Mouse (Mus musculus) liver, embryonic 14.5 days (tissue): ENCODE measurements around the gene She.

ENCODE experiments used
- CTCF ChIP-seq: IDR thresholded peaks from 2 replicates; pipeline ENCODE4 v1.5.1; 2016; ENCODE audit warnings: antibody characterized with exemption, low read depth, control low read depth
- EP300 ChIP-seq: IDR thresholded peaks from 2 replicates; pipeline ENCODE4 v1.6.1; 2016; ENCODE audit warnings: antibody characterized with exemption, low read depth

DNA sequence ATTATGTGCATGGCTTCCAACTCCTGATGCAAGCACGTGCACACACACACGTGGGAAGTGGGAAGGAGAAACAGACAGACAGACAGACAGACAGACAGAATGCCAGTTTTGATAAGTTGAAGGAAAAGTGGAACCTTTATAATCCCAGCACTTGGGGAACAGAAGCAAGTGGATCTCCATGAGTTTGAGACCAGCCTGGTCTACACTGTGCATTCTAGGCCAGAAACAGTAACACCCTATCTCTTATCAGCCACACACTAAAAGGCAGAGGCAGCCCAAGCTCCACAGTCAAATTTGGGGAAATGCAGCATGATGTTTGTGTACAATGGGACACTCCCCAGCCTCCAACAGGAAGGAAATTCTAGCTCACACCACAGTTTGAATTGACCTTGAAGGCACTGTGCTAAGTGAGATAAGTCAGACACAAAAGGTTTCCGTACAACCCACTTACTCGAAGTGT, 52.4 kb downstream of the She start:
- TF ChIP-seq CTCF (no peak), EP300 (no peak)
